In the genomic region with DNA sequence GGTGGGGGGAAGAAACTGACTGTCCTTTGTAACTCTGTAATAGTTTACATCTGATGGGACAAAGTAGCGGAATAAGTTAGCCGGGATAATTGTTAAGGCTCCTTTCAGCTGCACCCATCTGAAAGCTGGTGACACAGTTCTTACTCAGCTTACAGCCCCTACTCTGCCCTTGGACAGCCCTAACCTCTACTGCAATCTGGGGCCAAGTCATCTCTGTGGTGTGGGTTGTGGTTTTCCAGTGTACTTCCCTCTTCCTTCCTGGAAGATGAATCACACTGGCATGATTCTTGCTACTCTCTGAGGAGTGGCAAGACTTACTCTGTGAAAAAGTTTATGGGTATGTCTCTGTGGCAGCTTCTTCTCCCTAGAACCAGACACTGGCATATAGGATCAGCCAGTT, we compare ENCODE assay signal across 28 mouse cellular contexts. TPM values are rescaled to one million over a fixed set of nuclear protein-coding genes. Genes with fewer than 3 reads are reported as not detected.
DNase-seq lines count a peak whose midpoint lies in the region; ATAC-seq and TF ChIP-seq lines count a peak whose summit lies in the region.
"Had no signal": no experiment of that assay in that cellular context is flagged by ENCODE, and none has a peak within 500 bp of the region (broad histone marks: within the 10 kb centered on the region; RNA-seq: fewer than 3 reads in every experiment).

No protein-coding gene starts in this region.

- H3ac ChIP-seq in myocyte (ENCODE audit: control insufficient read depth, insufficient read length): no peak overlapping the region

- no peak overlapping the region for H3K4me2 ChIP-seq in forebrain, embryonic 13.5 days
- peak overlapping the region; percentile 52 for H3K4me2 ChIP-seq in myocyte (ENCODE audit: low read depth)
- H3K4me2 ChIP-seq: embryonic facial prominence, embryonic 13.5 days; heart, embryonic 15.5 days; intestine, embryonic 15.5 days; limb, embryonic 15.5 days; lung, embryonic 15.5 days; midbrain, embryonic 12.5 days had no signal

- H3K36me3 ChIP-seq in forebrain, embryonic 13.5 days (ENCODE audit: poor library complexity, severe bottlenecking): no peaks in the 10 kb centered on the region
- H3K36me3 ChIP-seq in forebrain, embryonic 10.5 days (replicated peaks): no peaks in the 10 kb centered on the region
- no peaks in the 10 kb centered on the region for H3K36me3 ChIP-seq in myocyte (ENCODE audit: control insufficient read depth, insufficient read depth)
- H3K36me3 ChIP-seq: embryonic facial prominence, embryonic 13.5 days; heart, embryonic 15.5 days; hindbrain, embryonic 10.5 days; intestine, embryonic 15.5 days; limb, embryonic 15.5 days; lung, embryonic 15.5 days; midbrain, embryonic 12.5 days had no signal

- no peak overlapping the region for H3K27ac ChIP-seq in forebrain, embryonic 13.5 days
- H3K27ac ChIP-seq in forebrain, embryonic 10.5 days: no peak overlapping the region
- H3K27ac ChIP-seq: embryonic facial prominence, embryonic 13.5 days; heart, embryonic 15.5 days; hindbrain, embryonic 10.5 days; intestine, embryonic 15.5 days; limb, embryonic 15.5 days; liver, embryonic 14.5 days; lung, embryonic 15.5 days; midbrain, embryonic 12.5 days had no signal

- WGBS in forebrain, embryonic 13.5 days: 75% methylated on average over 2 of the region's 2 CpGs
- 90% methylated on average over 2 of the region's 2 CpGs for WGBS in forebrain, embryonic 10.5 days

- DNase-seq in forebrain, embryonic 10.5 days (ENCODE audit: extremely low spot score, low spot score): no peak
- peak; percentile 73 for DNase-seq in 416B (ENCODE audit: low read depth)
- DNase-seq in brain, embryonic 14.5 days (ENCODE audit: low read depth): peak; percentile 41
- no peak for DNase-seq in gastrocnemius, postnatal 4 days (ENCODE audit: low spot score in 2 of 2)
- DNase-seq in testis, postnatal 14 days (ENCODE audit: low spot score): no peak
- DNase-seq: cerebellum, adult 18-20 months; cerebellum, postnatal 14 days; embryo, embryonic 11 days; forebrain, postnatal 0 days; kidney, adult 9 months; kidney, postnatal 14 days; left cerebral cortex, postnatal 4 days had no signal

- no peak for TF ChIP-seq POLR2A in brain, embryonic 14.5 days (IDR thresholded peaks at IDR 0.05; ENCODE audit: borderline replicate concordance, extremely low read depth, insufficient read depth, insufficient read length, poor library complexity, severe bottlenecking)
- no peak for TF ChIP-seq POLR2A in myocyte (IDR thresholded peaks at IDR 0.05; ENCODE audit: insufficient read length, low read depth)

- H3K79me2 ChIP-seq in myocyte (ENCODE audit: control insufficient read depth, insufficient read depth): no peaks in the 10 kb centered on the region

- no peaks in the 10 kb centered on the region for H3K4me1 ChIP-seq in forebrain, embryonic 13.5 days
- H3K4me1 ChIP-seq in forebrain, embryonic 10.5 days: no peaks in the 10 kb centered on the region
- H3K4me1 ChIP-seq: embryonic facial prominence, embryonic 13.5 days; heart, embryonic 15.5 days; hindbrain, embryonic 10.5 days; intestine, embryonic 15.5 days; limb, embryonic 15.5 days; lung, embryonic 15.5 days; midbrain, embryonic 12.5 days had no signal

- ATAC-seq in forebrain, embryonic 13.5 days: peak; percentile 59; the same call in 1 of the 2 replicates
- ATAC-seq: CD4-positive, CD25-positive, alpha-beta regulatory T cell, adult 4 months; forebrain, postnatal 0 days; hindbrain, embryonic 16.5 days; intestine, embryonic 15.5 days; Patski had no signal

- no peak for TF ChIP-seq CTCF in brain, embryonic 14.5 days (IDR thresholded peaks at IDR 0.05; ENCODE audit: borderline replicate concordance, extremely low read depth, insufficient read depth, insufficient read length)

- no peaks in the 10 kb centered on the region for H3K27me3 ChIP-seq in forebrain, embryonic 13.5 days
- no peaks in the 10 kb centered on the region for H3K27me3 ChIP-seq in forebrain, embryonic 10.5 days (ENCODE audit: poor library complexity, severe bottlenecking)
- no peaks in the 10 kb centered on the region for H3K27me3 ChIP-seq in myocyte (ENCODE audit: control insufficient read depth, insufficient read depth, insufficient read length)
- H3K27me3 ChIP-seq: embryonic facial prominence, embryonic 13.5 days; heart, embryonic 15.5 days; intestine, embryonic 15.5 days; limb, embryonic 15.5 days; lung, embryonic 15.5 days; midbrain, embryonic 12.5 days had no signal

- H3K4me3 ChIP-seq in forebrain, embryonic 13.5 days: no peak overlapping the region
- no peak overlapping the region for H3K4me3 ChIP-seq in forebrain, embryonic 10.5 days
- H3K4me3 ChIP-seq in myocyte: no peak overlapping the region
- H3K4me3 ChIP-seq: embryonic facial prominence, embryonic 13.5 days; erythroblast, embryonic 14.5 days; heart, embryonic 15.5 days; hindbrain, embryonic 10.5 days; intestine, embryonic 15.5 days; limb, embryonic 15.5 days; lung, embryonic 15.5 days; midbrain, embryonic 12.5 days had no signal

- H3K9ac ChIP-seq in forebrain, embryonic 13.5 days: no peak overlapping the region
- H3K9ac ChIP-seq: embryonic facial prominence, embryonic 13.5 days; forebrain, postnatal 0 days; heart, embryonic 15.5 days; intestine, embryonic 15.5 days; limb, embryonic 15.5 days; liver, embryonic 14.5 days; lung, embryonic 15.5 days; midbrain, embryonic 12.5 days had no signal

- H3K9me3 ChIP-seq in forebrain, embryonic 13.5 days (replicated peaks): no peaks in the 10 kb centered on the region
- no peaks in the 10 kb centered on the region for H3K9me3 ChIP-seq in forebrain, embryonic 10.5 days
- H3K9me3 ChIP-seq: embryonic facial prominence, embryonic 13.5 days; heart, embryonic 15.5 days; hindbrain, embryonic 10.5 days; intestine, embryonic 15.5 days; limb, embryonic 15.5 days; lung, embryonic 15.5 days; midbrain, embryonic 12.5 days had no signal

TF ChIP-seq in myocyte, 11 proteins besides CTCF, POLR2A, EP300 and RAD21:
- TF ChIP-seq MYOG (IDR thresholded peaks at IDR 0.05; ENCODE audit: control insufficient read depth in 1 of 3, insufficient read depth in 1 of 3, insufficient read length in 2 of 3, low read depth in 2 of 3): no peak
- 0 out of 2 replicates have a peak, but pooled peaks have one; percentile 40 for TF ChIP-seq CEBPB (IDR thresholded peaks at IDR 0.05; ENCODE audit: insufficient read depth, poor library complexity, severe bottlenecking)
- TF ChIP-seq SRF (IDR thresholded peaks at IDR 0.05; ENCODE audit: control insufficient read depth, insufficient read length, low read depth): no peak
- no peak for TF ChIP-seq POLR2AphosphoS2 (IDR thresholded peaks at IDR 0.05; ENCODE audit: insufficient read length, low read depth)
- TF ChIP-seq REST (IDR thresholded peaks at IDR 0.05; ENCODE audit: insufficient read depth, insufficient read length): no peak
- no peak for TF ChIP-seq E2F4 (IDR thresholded peaks at IDR 0.05; ENCODE audit: insufficient read depth)
- TF ChIP-seq MYOD1 (IDR thresholded peaks at IDR 0.05; ENCODE audit: control insufficient read depth in 1 of 3, insufficient read length in 2 of 3, low read depth in 2 of 3): no peak
- TF ChIP-seq MAX (IDR thresholded peaks at IDR 0.05; ENCODE audit: low read depth): no peak

RNA-seq across cellular contexts. Expression of gene Ndp, which starts 43.2 kb away (rescaled TPM):
- 5.7 and 5.8 TPM in 2 replicates for polyA plus RNA-seq in forebrain, embryonic 13.5 days (2015; fragmentation: Nextera tagmentation; extraction: Ambion mirVana)
- 1.9 and 2.6 TPM in 2 replicates for polyA plus RNA-seq in forebrain, embryonic 10.5 days (2016; fragmentation: Nextera tagmentation; extraction: Ambion mirVana)
- 7.2 TPM in 2 replicates for polyA plus RNA-seq in brain, embryonic 14.5 days (2012; rRNA removed)
- polyA plus RNA-seq in myocyte (2012; fragmentation: generic; extraction: Trizol): not detected
- total RNA-seq in gastrocnemius, postnatal 4 days (2021): under 1 TPM; 0.23 to 0.54 TPM
- total RNA-seq: megakaryocyte, adult 5-6 weeks; neutrophil, adult 5-6 weeks had no signal
- polyA plus RNA-seq: CD4-positive, CD25-positive, alpha-beta regulatory T cell, adult 4 months; erythroblast, embryonic 14.5 days; liver, embryonic 14.5 days; Patski had no signal

Comparison
In these comparisons a context has a peak if more than half of its experiments do, and no peak if none do; other contexts are left out.
1. DNase-seq: peak in 416B (single experiment) and brain, embryonic 14.5 days (single experiment); none in forebrain, embryonic 10.5 days (single experiment), gastrocnemius, postnatal 4 days (0 of 2) and testis, postnatal 14 days (single experiment).